Mouse (Mus musculus) spleen, postnatal 10 days (tissue): ENCODE results near the gene Gm21719.
"Not testable (repeated sequence)": the region's sequence is repeated elsewhere in the genome, so short reads cannot be mapped to it uniquely, and the experiment has no call there.

Source experiments
- DNase-seq, 2 experiments: peaks; one replicate each; pipeline ENCODE4 v3.0.0; 2021 to 2022; ENCODE audit warnings: low spot score in 2 of 2

Gene Gm21719

GRCm38 (mm10) chrY:6682772-6683171 lies at the start of gene Gm21719:
Gene Gm21719, minus strand, starts transcription at chrY:6682872.
- not testable (repeated sequence) for DNase-seq
